Mouse (Mus musculus): ENCODE measurements around the gene Copa.

DNA sequence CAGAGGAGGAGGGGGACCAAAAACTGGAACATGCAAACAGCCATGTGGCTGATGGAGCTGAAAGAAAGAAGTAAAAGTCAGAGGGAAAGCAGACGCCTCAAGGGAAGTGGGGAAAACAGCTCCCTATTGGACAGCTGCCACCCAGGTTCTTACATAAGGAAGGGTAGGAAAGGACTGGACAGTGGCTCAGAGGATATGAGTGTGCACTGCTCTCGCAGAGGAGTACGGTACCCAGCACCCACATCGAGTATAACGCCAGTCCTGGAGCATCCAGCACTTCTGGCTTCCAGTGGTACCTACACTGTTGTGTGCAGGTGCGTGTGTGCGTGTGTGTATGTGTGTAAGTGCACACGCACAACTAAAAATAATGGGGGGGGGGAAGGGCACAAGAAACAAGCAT lies 35.9 kb upstream of the Copa start:
- TF ChIP-seq CTCF (IDR thresholded peaks at IDR 0.05; ENCODE audit: control insufficient read depth, insufficient read depth, insufficient replicate concordance, low read depth, low read length): no peak
- TF ChIP-seq POLR2A (IDR thresholded peaks at IDR 0.05; ENCODE audit: control insufficient read depth, low read depth, low read length): no peak

Data from testis, adult 2 months (tissue).